Mouse (Mus musculus) midbrain, embryonic 11.5 days (tissue): ENCODE results near the gene Xiap. TPM values are rescaled to one million over a fixed set of nuclear protein-coding genes. Genes with fewer than 3 reads are reported as not detected.

ENCODE experiments used
- ATAC-seq: fragments of 200-750 bp; cut with Nextera tagmentation; 2 replicates; pipeline ENCODE4 v1.8.0; 2017; ENCODE audit warnings: moderate TSS enrichment, moderate library complexity; ENCODE audit not compliant: low FRiP score
- DNase-seq: peaks from one replicate; pipeline ENCODE4 v3.0.0; 2015; ENCODE audit warnings: low spot score; ENCODE audit errors: missing footprints
- H3K27ac ChIP-seq: fragments of 300-500 bp; sonication (generic); 2 replicates; pipeline ENCODE4 v1.5.1; 2014; ENCODE audit warnings: low read depth, low read length
- H3K27me3 ChIP-seq: fragments of 300-500 bp; sonication (generic); 2 replicates; pipeline ENCODE4 v1.6.1; 2014; ENCODE audit warnings: mild to moderate bottlenecking, low read length, moderate library complexity, mixed read lengths; ENCODE audit not compliant: control insufficient read depth, insufficient read depth
- H3K36me3 ChIP-seq: fragments of 300-500 bp; sonication (generic); 2 replicates; pipeline ENCODE4 v1.6.1; 2014; ENCODE audit warnings: mild to moderate bottlenecking, low read length, moderate library complexity, mixed read lengths; ENCODE audit not compliant: control insufficient read depth, insufficient read depth
- H3K4me1 ChIP-seq: fragments of 300-500 bp; sonication (generic); 2 replicates; pipeline ENCODE4 v1.6.1; 2014; ENCODE audit warnings: low read length; ENCODE audit not compliant: control insufficient read depth, insufficient read depth
- H3K4me2 ChIP-seq: fragments of 300-500 bp; sonication (generic); 2 replicates; pipeline ENCODE4 v1.6.1; 2014; ENCODE audit warnings: mild to moderate bottlenecking, moderate library complexity
- H3K4me3 ChIP-seq: fragments of 300-500 bp; sonication (generic); 2 replicates; pipeline ENCODE4 v1.5.1; 2014; ENCODE audit warnings: low read depth, low read length
- H3K9ac ChIP-seq: fragments of 300-500 bp; sonication (generic); 2 replicates; pipeline ENCODE4 v1.6.1; 2014; ENCODE audit warnings: low read length
- H3K9me3 ChIP-seq: fragments of 300-500 bp; sonication (generic); 2 replicates; pipeline ENCODE4 v1.6.1; 2016; ENCODE audit warnings: low read length; ENCODE audit not compliant: control insufficient read depth
- WGBS: fragments of 180-500 bp; shearing (Covaris S2); extraction: QIAGEN DNeasy Blood & Tissue Kit; methylation state at CpG from one replicate; pipeline ENCODE4 v1.1.7; 2014; 5-methylcytosine and 5-hydroxymethylcytosine counted together
- polyA plus RNA-seq: library from polyadenylated mRNA; unstranded; fragments of >200 nt; fragmentation: Nextera tagmentation; extraction: Ambion mirVana; gene quantifications from 2 replicates; pipeline ENCODE4 v1.2.1, GENCODE M21; 2014

Gene Xiap
- polyA plus RNA-seq, 1 experiment from 2014 or later: 12.7 TPM

DNA sequence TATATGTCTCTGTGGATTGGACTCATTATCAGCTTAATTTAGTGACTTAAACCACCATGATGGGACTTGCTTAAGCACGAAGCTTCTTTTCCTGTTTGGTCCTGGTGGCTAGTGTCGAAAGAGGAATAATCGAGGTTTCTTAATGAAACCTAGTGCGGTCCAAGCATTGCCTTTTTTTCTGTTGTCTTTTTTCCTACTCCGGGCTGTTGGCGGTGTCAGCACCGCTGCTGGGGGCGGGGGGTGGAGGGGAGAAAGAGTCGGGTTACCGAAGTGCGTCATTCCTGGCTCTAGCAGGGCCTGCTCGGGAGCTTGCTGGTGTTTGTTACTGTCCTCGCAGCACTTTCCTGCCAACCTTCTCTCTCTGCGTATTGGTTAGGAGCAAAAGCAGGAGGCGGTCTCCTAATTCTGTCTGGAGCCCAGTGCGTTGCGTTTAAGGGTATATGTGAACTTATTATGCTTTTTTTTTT lies 92.5 kb downstream of the Xiap start:
- peak overlapping the region; percentile 48 for H3K4me3 ChIP-seq
- no peaks in the 10 kb centered on the region for H3K27me3 ChIP-seq
- no peaks in the 10 kb centered on the region for H3K36me3 ChIP-seq
- peak overlapping the region; percentile 44 for H3K4me2 ChIP-seq
- H3K9ac ChIP-seq: peak overlapping the region; percentile 73
- no peaks in the 10 kb centered on the region for H3K9me3 ChIP-seq
- peak; percentile 92 for DNase-seq
- peak; percentile 54 for ATAC-seq
- 13% methylated on average over 16 of the region's 17 CpGs for WGBS
- peak overlapping the region; percentile 89 for H3K27ac ChIP-seq
- H3K4me1 ChIP-seq: no peaks in the 10 kb centered on the region

DNA sequence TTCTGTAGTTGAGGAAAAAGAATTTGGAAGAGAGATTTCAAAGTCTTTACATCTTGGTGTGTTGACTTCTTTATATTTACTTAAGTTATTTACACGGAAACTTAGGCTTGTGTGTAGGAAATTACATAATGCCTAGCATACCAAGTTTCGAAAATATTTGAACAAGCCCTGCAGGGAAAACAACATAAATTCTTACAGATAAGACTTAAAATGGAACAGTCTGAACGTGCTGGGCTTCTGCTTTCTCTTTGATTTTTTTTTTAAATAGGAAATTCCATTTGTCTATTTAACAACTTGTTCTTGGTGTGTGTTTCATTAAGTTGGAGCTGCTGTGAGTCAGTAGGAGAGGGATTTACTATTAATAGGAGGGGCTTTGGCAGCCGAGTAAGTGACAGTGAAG lies 93.6 kb downstream of the Xiap start:
- 34% methylated on average over 4 of the region's 4 CpGs for WGBS
- Histone ChIP-seq H3K4me1 (no peaks in the 10 kb centered on the region), H3K36me3 (no peaks in the 10 kb centered on the region), H3K4me3 (peak overlapping the region; percentile 48), H3K9me3 (no peaks in the 10 kb centered on the region), H3K27me3 (no peaks in the 10 kb centered on the region), H3K9ac (no peak overlapping the region), H3K4me2 (peak overlapping the region; percentile 44), H3K27ac (no peak overlapping the region)
- no peak for ATAC-seq
- DNase-seq: no peak

Other genes starting within 250 kb of the Xiap start
- 106 and 121 TPM in 2 replicates for gene Thoc2, start 139.0 kb upstream of the Xiap start, polyA plus RNA-seq
- 61.8 and 65.1 TPM in 2 replicates for gene Stag2, start 89.6 kb downstream of the Xiap start, polyA plus RNA-seq